Mouse (Mus musculus): ENCODE measurements around the gene Coro1a. TPM values are rescaled to one million over a fixed set of nuclear protein-coding genes. Genes with fewer than 3 reads are reported as not detected.
"Not testable (repeated sequence)": the region's sequence is repeated elsewhere in the genome, so short reads cannot be mapped to it uniquely, and the experiment has no call there.

The Coro1a gene
- polyA plus RNA-seq, 1 experiment: 229 TPM

DNA sequence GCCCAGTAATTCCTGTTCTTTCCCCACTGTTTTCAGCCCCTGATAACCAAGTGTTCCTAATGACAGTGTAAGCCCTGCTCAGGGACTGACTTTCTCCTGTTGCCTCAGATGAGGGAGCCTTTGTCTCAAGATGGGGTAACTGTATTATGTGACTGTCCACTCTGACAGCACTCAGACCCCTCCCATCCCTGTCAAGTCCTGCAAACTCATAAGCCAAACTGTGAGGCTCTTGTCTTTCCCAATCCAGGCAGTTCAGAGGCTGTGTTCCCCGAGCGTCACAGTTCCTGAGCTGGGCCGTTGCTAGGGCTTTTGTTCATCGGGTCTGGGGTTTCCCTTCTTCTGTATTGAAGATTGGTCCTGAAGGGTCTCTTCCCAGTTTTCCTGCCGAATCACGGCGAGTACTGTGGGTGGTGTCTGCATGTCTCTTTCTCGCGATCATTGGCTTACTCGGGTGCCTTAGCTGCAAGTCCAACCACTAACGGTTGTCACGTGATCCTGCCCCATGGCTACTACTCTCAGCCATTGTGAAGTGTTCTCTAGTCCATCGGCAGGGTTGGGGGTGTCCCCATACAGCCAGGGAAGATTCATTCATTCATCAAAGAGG lies 32.6 kb upstream of the Coro1a start:
- no peak overlapping the region for H3K4me3 ChIP-seq (replicated peaks; ENCODE audit: extremely low read depth, low read depth, low read length)
- TF ChIP-seq CTCF (IDR thresholded peaks at IDR 0.05; ENCODE audit: insufficient read depth, low read length) (no peak), POLR2A (IDR thresholded peaks at IDR 0.05; ENCODE audit: borderline replicate concordance, extremely low read depth, low read depth, low read length) (no peak)
- WGBS: 74% methylated on average over 13 of the region's 13 CpGs
- no peaks in the 10 kb centered on the region for H3K4me1 ChIP-seq (ENCODE audit: control insufficient read depth, insufficient read depth, low read length)
- DNase-seq: no peak

DNA sequence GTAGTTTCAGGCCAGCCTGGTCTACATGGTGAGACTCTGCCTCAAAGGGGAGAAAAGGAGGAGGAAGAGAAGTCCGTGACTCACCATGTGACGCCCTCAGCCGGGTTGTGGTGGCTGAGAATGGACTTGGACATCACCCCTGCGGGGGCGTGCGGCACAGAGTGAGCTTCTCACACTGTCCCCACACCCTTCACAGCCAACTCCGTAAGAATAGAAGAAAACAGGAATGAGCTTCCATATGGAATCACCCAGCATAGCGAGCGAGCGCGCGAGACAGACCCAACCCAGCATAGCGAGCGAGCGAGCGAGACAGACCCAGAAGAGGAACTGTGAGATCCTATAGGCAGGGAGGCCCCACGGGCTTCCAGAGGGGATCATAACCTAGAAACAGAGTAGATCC lies 32.0 kb upstream of the Coro1a start:
- no peak for TF ChIP-seq CTCF (IDR thresholded peaks at IDR 0.05; ENCODE audit: insufficient read depth, low read length)
- no peak for TF ChIP-seq POLR2A (IDR thresholded peaks at IDR 0.05; ENCODE audit: borderline replicate concordance, extremely low read depth, low read depth, low read length)
- WGBS: 77% methylated on average over 17 of the region's 17 CpGs
- Histone ChIP-seq H3K4me3 (replicated peaks; ENCODE audit: extremely low read depth, low read depth, low read length) (no peak overlapping the region), H3K4me1 (ENCODE audit: control insufficient read depth, insufficient read depth, low read length) (no peaks in the 10 kb centered on the region)
- DNase-seq: no peak

DNA sequence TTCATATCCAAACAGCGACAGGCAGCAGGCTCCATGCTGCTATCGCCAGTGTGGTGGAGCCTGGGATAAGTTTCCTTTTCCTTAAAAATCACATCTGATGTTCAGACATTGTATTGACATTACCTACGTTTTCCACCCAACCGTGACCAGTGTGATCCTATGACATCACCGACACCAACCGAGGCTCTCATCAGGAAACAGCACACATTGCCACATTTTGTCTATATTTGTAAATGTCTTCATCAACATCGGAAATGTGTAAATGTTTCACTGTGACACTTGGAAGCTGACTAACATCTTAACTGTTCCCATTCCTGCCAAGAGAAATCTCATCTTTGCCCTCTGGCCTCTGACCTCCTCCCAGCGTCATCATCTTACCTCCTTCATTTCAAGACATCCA lies 28.5 kb upstream of the Coro1a start:
- TF ChIP-seq POLR2A (IDR thresholded peaks at IDR 0.05; ENCODE audit: borderline replicate concordance, extremely low read depth, low read depth, low read length) (no peak), CTCF (IDR thresholded peaks at IDR 0.05; ENCODE audit: insufficient read depth, low read length) (no peak)
- H3K4me1 ChIP-seq (ENCODE audit: control insufficient read depth, insufficient read depth, low read length): no peaks in the 10 kb centered on the region
- no peak for DNase-seq
- H3K4me3 ChIP-seq (replicated peaks; ENCODE audit: extremely low read depth, low read depth, low read length): no peak overlapping the region
- WGBS: 64% methylated on average over 8 of the region's 8 CpGs

DNA sequence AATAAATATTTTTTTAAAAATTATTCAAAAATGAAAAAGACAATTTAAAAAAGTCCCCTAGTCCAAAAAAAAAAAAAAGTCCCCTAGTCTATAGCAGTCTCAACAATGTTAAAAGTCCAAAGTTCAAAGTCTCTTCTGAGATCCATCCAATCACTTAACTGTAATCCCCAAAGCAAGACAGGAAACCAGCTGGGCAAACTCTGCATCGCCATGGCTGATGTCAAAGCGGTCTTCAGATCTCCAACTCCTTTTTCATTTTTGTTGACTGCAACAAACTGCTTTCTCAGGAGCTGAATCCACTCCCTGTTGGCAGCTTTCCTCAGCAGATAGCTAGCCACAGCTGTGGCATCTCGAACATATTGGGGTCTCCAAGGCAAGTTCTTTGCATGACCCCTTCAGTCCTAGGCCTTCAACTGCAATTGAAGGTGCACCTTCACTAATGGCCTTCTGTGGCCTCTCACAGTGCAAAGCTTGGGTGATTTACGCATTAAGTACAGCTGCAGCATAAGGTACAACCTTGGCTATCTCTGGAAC lies 22.7 kb upstream of the Coro1a start:
- H3K4me3 ChIP-seq (replicated peaks; ENCODE audit: extremely low read depth, low read depth, low read length); H3K4me1 ChIP-seq (ENCODE audit: control insufficient read depth, insufficient read depth, low read length); DNase-seq: not testable (repeated sequence)
- whole genome bisulfite sequencing: 62% methylated on average over 4 of the region's 4 CpGs

DNA sequence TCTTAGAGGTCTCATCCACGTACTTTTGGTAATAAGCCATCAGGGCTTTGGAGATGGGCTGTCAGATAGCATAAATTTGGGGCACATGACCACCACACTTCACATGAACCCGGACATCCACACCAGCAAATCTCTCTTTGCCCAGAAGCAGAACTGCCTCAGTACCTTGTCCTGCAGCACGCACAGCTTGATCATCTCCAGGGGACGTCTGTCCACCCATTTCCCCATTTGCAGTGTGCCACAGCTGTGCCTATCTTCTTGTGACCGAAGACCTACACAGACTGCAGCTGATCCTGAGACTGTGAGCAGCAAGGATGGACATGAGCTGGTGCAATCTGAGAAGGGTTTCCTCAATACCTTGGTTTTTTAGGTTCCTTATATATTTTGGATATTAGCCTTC lies 18.1 kb upstream of the Coro1a start:
- no peaks in the 10 kb centered on the region for H3K4me1 ChIP-seq (ENCODE audit: control insufficient read depth, insufficient read depth, low read length)
- WGBS: 65% methylated on average over 5 of the region's 5 CpGs
- DNase-seq: no peak
- TF ChIP-seq POLR2A (IDR thresholded peaks at IDR 0.05; ENCODE audit: borderline replicate concordance, extremely low read depth, low read depth, low read length) (no peak), CTCF (IDR thresholded peaks at IDR 0.05; ENCODE audit: insufficient read depth, low read length) (no peak)
- no peak overlapping the region for H3K4me3 ChIP-seq (replicated peaks; ENCODE audit: extremely low read depth, low read depth, low read length)

DNA sequence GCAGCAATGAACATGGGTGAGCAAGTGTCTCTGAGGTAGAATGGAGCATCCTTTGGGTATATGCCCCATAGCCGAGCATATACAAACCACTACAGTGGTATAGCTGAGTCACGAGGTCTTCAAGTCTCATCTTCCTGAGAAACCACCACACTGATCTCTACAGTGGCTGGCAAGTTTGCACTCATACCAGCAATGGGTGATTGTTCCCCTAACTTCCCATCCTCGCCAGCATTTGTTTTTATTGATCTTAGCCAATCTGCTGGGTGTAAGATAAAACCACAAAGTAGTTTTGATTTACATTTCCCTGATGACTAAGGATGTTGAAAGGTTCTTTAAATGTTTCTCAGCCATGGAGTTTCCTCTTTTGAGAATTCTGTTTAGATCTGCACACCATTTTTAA lies 17.5 kb upstream of the Coro1a start:
- 49% methylated on average over 3 of the region's 3 CpGs for WGBS
- Histone ChIP-seq H3K4me3 (replicated peaks; ENCODE audit: extremely low read depth, low read depth, low read length) (no peak overlapping the region), H3K4me1 (ENCODE audit: control insufficient read depth, insufficient read depth, low read length) (no peaks in the 10 kb centered on the region)
- TF ChIP-seq POLR2A (IDR thresholded peaks at IDR 0.05; ENCODE audit: borderline replicate concordance, extremely low read depth, low read depth, low read length) (no peak), CTCF (IDR thresholded peaks at IDR 0.05; ENCODE audit: insufficient read depth, low read length) (no peak)
- no peak for DNase-seq

DNA sequence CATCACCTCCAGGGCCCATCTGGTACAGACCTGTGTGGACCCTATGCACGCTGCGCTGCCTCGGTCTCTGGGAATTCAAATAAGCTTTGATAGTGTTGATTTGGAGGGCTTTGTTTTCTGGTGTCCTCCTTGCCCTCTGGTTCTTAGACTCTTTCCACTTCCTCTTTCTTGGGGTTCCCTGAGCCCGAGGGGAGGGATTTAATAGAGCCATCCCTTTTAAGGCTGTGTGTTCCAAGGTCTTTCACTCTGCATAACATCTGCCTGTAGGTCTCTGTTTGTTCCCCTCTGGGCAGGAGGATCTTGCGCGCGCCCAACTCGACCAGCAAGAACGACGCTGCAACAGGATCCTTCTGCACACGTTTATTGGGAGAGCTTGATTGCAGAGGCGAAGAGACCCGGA lies 14.0 kb upstream of the Coro1a start:
- Histone ChIP-seq H3K4me1 (ENCODE audit: control insufficient read depth, insufficient read depth, low read length) (no peaks in the 10 kb centered on the region), H3K4me3 (replicated peaks; ENCODE audit: extremely low read depth, low read depth, low read length) (no peak overlapping the region)
- no peak for DNase-seq
- TF ChIP-seq POLR2A (IDR thresholded peaks at IDR 0.05; ENCODE audit: borderline replicate concordance, extremely low read depth, low read depth, low read length) (no peak), CTCF (IDR thresholded peaks at IDR 0.05; ENCODE audit: insufficient read depth, low read length) (no peak)
- WGBS: 89% methylated on average over 13 of the region's 13 CpGs

DNA sequence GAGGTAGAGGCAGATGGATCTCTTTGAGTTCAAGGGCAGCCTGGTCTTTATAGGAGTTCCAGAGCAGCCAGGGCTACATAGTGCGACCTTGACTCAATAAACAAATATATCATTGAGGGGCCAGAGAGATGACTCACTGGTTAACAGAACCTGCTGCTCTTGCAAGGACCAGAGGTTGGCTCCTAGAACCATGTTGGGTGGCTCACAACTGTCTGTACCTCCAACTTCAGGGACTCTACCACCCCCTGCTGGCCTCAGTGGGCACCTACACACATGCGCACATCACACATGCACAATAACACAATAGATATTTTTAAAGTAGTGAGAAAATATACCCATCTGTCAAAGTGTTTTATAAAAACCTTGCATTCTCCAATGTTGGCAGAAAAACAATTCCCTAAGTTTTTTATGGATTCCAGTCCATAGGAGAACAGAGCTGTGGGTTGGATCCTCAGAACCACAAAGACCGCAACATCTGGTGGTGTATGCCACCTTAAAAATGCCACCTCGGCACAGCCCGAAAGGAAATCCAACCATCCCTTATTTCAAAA lies 11.3 kb upstream of the Coro1a start:
- Histone ChIP-seq H3K4me3 (replicated peaks; ENCODE audit: extremely low read depth, low read depth, low read length) (no peak overlapping the region), H3K4me1 (ENCODE audit: control insufficient read depth, insufficient read depth, low read length) (no peaks in the 10 kb centered on the region)
- TF ChIP-seq POLR2A (IDR thresholded peaks at IDR 0.05; ENCODE audit: borderline replicate concordance, extremely low read depth, low read depth, low read length) (no peak), CTCF (IDR thresholded peaks at IDR 0.05; ENCODE audit: insufficient read depth, low read length) (0 out of 2 replicates have a peak, but pooled peaks have one; percentile 31)
- no peak for DNase-seq
- WGBS: 90% methylated on average over 5 of the region's 5 CpGs

DNA sequence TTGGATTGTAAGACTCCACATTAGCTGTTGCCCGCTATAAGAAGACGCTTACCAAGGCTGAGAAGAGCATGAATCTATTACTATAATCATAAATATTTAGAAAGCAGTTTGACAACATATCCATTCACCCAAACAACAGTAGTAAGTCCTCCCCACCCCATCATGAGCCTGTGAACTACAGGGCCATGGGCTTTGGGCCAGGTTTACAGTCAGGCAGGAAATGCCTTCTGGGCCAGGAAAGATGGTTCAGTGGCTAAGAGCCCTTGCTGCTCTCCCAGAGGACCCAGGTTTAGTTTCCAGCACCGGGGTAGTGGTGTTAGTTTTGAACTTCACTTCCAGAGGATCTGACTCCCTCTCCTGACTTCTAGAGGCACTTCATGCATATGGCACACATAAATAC lies 10.0 kb upstream of the Coro1a start:
- TF ChIP-seq POLR2A (IDR thresholded peaks at IDR 0.05; ENCODE audit: borderline replicate concordance, extremely low read depth, low read depth, low read length): no peak
- no peak for TF ChIP-seq CTCF (IDR thresholded peaks at IDR 0.05; ENCODE audit: insufficient read depth, low read length)
- H3K4me1 ChIP-seq (ENCODE audit: control insufficient read depth, insufficient read depth, low read length): no peaks in the 10 kb centered on the region
- DNase-seq: no peak
- H3K4me3 ChIP-seq (replicated peaks; ENCODE audit: extremely low read depth, low read depth, low read length): no peak overlapping the region
- WGBS: 44% methylated on average over 3 of the region's 3 CpGs

DNA sequence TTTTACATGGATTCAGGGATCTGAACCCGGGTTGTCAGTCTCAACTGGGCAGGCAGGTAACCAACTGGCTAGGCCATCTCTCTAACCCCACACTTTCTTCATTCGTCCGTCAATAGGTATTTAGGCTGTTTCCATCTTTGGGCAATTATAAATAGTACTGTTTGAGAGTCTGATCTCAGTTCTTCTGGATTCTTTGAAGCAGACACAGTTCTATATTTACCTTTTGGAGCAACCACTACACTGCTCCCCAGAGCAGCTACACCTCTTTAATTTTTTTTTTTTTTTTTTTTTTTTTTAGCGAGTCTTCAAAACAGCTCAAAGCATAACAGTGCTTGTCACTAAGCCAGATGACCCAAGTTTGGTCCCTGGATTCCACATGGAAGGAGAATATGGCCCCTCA lies 8.1 kb upstream of the Coro1a start:
- WGBS: 78% methylated on average over 4 of the region's 4 CpGs
- H3K4me1 ChIP-seq (ENCODE audit: control insufficient read depth, insufficient read depth, low read length): no peaks in the 10 kb centered on the region
- no peak overlapping the region for H3K4me3 ChIP-seq (replicated peaks; ENCODE audit: extremely low read depth, low read depth, low read length)
- TF ChIP-seq CTCF (IDR thresholded peaks at IDR 0.05; ENCODE audit: insufficient read depth, low read length) (no peak), POLR2A (IDR thresholded peaks at IDR 0.05; ENCODE audit: borderline replicate concordance, extremely low read depth, low read depth, low read length) (no peak)
- DNase-seq: no peak

Measured in lung, adult 2 months (tissue).